Mouse (Mus musculus) thymus, adult 2 months (tissue): ENCODE measurements around the gene Kcnk6.

Source experiments
- CTCF ChIP-seq: fragments of 200-500 bp; IDR thresholded peaks from 2 replicates; pipeline ENCODE4 v1.5.1; 2012; ENCODE audit warnings: mild to moderate bottlenecking, control low read depth, low read length, moderate library complexity, borderline replicate concordance; ENCODE audit not compliant: control insufficient read depth, poor library complexity, insufficient read depth; ENCODE audit errors: extremely low read depth
- POLR2A ChIP-seq: fragments of 200-500 bp; IDR thresholded peaks from 2 replicates; pipeline ENCODE4 v1.6.1; 2012; ENCODE audit warnings: mild to moderate bottlenecking, low read length, control low read depth, moderate library complexity; ENCODE audit not compliant: control insufficient read depth, poor library complexity, insufficient read depth; ENCODE audit errors: extremely low read depth

GRCm38 (mm10) chr7:29212199-29212765, 20.0 kb downstream of the Kcnk6 start:
- TF ChIP-seq POLR2A (no peak), CTCF (no peak)
